Mouse (Mus musculus): Measurements from ENCODE around the gene AW551984.

The AW551984 gene

GRCm38 (mm10) chr9:39603999-39604453 is at the start of gene AW551984:
Gene AW551984, minus strand, starts transcription at chr9:39604403.
- no peak for DNase-seq (ENCODE audit: low read depth)

DNA sequence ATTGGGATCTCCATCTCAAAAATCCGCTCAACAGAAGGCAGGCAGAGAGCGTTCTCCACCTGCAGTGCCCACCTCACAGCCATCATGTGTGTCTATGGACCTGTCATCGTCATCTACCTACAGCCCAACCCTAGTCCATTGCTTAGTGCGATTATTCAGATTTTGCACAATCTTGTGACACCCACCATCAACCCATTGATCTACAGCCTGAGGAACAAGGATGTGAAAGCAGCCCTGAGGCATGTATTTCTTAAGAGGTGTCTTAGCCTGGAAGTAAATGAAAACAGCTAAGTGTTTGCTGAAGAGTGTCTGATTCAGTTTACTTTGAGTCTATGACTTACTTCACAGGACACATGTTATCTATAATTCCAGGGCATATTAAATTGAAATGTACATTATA is 43.2 kb upstream of the AW551984 start:
- no peak for DNase-seq (ENCODE audit: low read depth)

- no peak for DNase-seq (ENCODE audit: low read depth)
Measured at GRCm38 (mm10) chr9:39644785-39645184, 40.6 kb upstream of the AW551984 start, which contains the start of gene Olfr961. Gene Olfr961, plus strand, starts transcription at chr9:39645085.

GRCm38 (mm10) chr9:39633913-39634594 is 29.9 kb upstream of the AW551984 start:
- DNase-seq (ENCODE audit: low read depth) = no peak

- no peak for DNase-seq (ENCODE audit: low read depth)
Measured at GRCm38 (mm10) chr9:39629069-39629468, 24.9 kb upstream of the AW551984 start.

DNA sequence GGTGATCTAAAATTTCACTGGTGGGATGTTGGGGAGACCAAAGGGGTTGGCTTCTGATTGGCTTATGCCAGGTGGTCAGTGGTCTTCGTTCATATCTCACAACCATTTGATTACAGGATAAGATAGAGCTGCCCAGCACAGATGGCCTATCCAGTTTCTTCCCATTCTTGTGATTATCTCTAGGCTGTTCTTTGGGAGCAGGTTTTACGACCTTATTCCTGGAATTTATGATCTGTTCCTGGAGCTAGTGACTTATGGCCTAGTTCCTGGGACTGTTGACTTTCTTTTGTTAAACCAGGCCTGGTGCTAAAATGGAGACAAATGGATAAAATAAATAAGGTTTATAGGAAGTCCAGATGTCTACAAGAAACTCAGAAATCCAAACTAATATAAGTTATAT is 20.5 kb upstream of the AW551984 start:
- no peak for DNase-seq (ENCODE audit: low read depth)

GRCm38 (mm10) chr9:39623783-39624182 is 19.6 kb upstream of the AW551984 start:
- no peak for DNase-seq (ENCODE audit: low read depth)

- no peak for DNase-seq (ENCODE audit: low read depth)
Measured at GRCm38 (mm10) chr9:39621073-39621472, 16.9 kb upstream of the AW551984 start, which contains the start of gene Olfr960. Gene Olfr960, plus strand, starts transcription at chr9:39621373.

DNA sequence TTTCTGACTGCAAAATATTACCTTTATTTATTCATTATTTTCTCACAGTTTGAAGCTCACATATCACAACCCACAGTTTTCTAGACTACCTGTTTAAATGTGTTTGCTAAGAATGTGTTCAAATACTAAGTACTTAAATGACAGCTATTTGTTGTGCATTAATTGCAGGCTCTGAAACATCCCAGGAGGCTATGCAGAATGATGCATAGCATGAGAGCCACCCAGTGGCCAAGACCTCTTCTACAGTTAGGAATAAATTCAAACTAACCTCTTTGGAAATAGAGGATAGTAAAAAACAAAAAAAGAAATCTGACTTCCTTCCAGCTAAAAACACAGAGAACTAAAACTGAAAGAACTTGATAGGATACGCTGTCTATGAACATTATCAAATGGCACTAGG is 7.8 kb upstream of the AW551984 start:
- no peak for DNase-seq (ENCODE audit: low read depth)

DNA sequence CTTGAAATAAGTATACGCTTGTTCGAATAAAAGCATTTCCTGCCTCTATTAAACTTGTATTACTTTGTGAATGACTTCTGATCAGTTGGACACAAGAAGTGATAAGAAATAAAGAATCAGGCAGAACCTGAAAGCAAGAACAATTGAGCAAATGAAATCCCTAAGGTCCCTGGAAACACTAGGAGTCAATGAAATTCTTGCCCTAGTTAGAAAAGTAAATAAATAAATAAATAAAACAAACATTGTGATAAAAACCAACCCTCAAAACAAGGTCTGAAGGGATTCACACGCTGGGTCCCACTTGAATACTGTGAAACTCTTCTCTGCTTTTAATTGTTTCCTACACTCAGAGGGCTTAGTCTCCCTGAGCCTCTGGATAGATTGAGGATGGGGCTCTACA is 6.2 kb upstream of the AW551984 start, which contains the start of gene Olfr148:
Gene Olfr148 (plus strand): TSS at position 301 of the 400 bp plus-strand sequence.
- DNase-seq (ENCODE audit: low read depth) = no peak

GRCm38 (mm10) chr9:39608497-39608896 is 4.3 kb upstream of the AW551984 start:
- no peak for DNase-seq (ENCODE audit: low read depth)

DNA sequence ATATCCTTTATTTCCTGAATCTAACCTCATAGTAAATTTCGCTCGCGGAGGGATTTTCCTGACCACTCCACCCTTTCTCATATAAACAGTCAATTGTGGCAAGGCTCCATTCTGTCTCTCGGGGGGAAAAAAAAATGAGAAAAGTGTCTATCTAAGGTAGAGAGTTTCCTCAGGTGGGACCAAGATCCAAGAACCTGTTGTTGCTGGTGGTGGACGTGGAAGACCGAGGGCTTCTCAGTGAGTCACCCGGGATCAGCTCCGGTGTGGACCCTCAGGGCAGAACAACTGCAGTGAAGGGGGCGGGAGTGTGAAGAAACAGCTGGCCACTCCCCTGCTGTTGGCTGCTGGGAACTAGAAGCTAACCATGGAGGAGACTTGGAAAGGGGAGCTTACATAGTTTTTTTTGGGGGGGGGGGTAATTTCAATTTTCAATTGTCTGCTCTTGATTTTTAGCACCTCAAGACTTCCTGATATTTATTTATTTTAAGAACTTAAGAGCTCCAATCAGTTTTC is 814 bp downstream of the AW551984 start:
- DNase-seq (ENCODE audit: low read depth) = no peak

DNA sequence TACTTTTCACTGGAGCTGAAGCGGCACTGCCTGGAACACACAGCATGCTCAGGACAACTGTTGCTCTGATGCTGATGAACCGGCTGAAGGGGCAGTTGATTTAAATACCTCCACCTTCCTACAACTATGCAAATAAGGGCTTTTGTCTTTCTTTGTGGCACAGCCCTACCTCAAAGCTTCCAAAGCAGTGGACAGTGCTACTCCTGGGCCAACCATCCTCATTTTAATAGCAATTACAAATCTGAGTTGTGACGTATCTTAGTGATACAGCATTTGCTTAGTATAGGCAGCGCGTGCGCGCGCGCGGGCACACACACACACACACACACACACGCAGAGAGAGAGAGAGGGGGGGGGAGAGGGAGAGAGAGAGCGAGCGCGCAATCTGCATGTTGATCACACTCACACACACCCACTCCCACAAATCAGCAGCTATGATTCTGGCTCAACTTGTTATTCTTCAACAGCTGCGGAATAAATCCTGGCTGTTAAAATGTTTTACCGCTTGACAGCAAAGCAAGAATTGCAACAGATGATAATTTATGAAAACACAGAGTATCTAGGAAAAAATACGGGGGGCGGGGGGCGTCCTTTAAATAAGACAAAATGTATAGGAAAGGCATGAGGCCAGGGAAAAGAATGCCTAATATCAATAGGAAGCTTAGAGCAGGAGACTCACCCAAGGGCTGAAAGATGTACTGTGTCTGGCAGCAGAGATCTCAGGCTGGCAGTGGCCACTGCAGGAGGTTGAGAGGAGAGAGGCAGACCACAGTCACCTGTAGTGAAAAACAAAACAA is 1.5 kb downstream of the AW551984 start:
- DNase-seq (ENCODE audit: low read depth) = no peak

DNA sequence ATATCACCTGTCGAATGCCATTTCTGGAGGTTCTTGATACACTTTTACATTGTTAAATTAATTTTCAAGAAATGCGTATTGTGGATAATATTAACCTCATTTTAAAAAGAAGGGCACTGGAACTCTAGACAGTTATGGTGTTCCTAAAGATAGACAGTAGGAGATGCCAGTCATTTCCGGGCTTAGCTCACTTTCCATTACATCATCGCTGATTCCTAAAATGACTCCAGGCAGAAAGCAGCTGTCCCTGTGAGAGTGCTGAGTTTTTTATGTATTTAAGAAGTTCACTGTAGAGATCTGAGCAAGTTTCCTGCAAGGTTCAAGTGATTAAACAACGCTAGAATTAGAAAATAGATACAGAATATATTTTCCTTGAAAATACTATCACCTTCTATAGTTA is 27.2 kb downstream of the AW551984 start:
- DNase-seq (ENCODE audit: low read depth) = no peak

DNA sequence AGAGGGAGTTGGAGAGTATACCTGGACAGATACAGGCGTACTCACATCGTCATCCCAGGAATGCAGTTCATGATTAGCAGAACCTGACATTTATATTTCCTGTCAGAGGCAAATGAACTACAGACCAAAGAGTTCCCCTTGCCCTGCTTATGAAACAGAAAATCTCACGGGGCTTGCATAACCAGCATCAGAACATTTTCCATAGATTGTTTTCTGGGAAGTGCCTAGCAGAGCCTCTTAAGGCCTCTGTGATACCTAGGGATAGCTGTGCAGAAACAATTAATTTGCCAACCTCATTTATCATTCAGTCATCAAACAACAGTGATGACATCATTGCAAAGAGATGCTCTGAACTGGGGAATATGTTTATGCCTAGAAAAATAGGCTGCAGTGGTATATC is 28.7 kb downstream of the AW551984 start, which contains the start of gene Olfr959:
Gene Olfr959 (minus strand): TSS at position 101 of the 400 bp plus-strand sequence.
- DNase-seq (ENCODE audit: low read depth) = no peak

DNA sequence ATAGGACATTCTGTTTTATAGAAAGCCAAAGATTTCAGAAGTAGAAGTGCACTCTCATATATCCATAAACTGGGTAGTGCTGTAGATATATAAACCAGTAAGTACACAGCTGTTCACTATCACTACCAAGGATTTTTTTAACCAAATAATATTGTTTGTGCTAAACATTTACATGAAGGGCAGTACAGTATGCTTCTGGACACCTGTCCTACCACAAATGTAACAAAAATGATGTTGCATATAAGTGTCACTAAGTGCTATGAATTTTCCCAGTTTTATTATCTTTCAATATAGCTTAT is 45.9 kb downstream of the AW551984 start:
- DNase-seq (ENCODE audit: low read depth) = no peak

DNA sequence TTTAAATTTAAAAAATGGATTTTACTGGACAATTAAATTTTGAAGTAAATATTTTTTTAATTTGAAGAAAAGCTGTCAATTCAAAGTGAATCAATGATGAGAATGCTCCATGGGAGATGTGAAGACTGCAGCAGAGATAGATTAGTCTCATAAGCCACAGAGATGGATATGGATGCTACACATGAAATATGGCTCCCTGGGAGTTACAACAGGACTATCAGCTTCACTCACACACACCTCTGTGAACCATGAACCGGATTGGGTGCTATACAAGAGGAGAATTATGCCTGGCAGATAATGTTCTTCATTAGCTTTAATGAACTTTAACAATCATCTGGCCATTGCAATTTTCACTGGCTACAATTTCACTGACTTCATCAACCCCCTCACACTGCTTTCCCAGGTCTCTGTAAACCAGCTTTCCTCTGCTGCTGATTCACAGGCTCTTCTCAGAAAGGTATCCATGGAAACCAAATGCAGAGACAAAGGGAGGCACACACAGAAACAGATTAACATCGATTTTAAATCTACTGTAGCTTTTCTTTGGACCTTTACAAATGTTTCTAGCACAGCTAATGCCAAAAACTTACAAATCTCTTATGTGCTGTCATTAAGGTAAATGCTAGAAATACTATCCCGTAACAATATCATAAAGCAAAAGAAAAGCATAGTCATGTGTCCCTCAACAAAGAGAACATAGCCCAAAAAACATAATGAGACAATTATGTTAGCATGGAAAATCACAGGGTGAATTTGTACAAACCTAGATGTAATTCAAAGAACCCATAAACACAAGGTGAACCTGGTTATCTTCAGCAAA is 46.5 kb downstream of the AW551984 start:
- no peak for DNase-seq (ENCODE audit: low read depth)

GRCm38 (mm10) chr9:39553946-39554345 is 50.3 kb downstream of the AW551984 start, which contains the start of gene Olfr958:
Gene Olfr958, minus strand, starts transcription at chr9:39554054.
- no peak for DNase-seq (ENCODE audit: low read depth)

DNA sequence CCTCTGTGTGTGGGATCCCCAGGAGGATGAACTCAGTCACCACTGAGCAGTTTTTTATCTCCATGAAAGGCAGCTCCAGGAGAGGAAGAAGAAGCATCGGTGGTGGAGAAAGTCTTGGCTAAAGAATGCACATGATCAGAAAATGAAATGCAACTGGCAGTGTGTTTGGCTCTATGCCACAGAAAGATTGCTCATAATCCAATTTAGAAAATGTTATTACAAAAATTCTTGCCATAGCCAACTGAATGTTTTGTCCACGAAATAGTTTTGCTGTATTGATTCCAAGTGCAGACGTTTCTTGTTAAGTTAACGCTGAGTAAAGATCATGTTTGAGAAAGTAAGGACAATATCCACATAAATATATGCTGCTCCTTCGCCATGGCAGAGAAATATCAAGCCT is 53.4 kb downstream of the AW551984 start:
- no peak for DNase-seq (ENCODE audit: low read depth)

All from c-Kit-positive CD71-positive TER-119-negative erythroid progenitor cells, embryonic 14.5 days (primary cell).